Mouse (Mus musculus): ENCODE results near the gene Nip7. TPM values are rescaled to one million over a fixed set of nuclear protein-coding genes. Genes with fewer than 3 reads are reported as not detected.
"Not testable (repeated sequence)": the region's sequence is repeated elsewhere in the genome, so short reads cannot be mapped to it uniquely, and the experiment has no call there.

Nip7 gene
- total RNA-seq, 2 experiments from 2014 or later: 18.3 to 24.7 TPM

DNA sequence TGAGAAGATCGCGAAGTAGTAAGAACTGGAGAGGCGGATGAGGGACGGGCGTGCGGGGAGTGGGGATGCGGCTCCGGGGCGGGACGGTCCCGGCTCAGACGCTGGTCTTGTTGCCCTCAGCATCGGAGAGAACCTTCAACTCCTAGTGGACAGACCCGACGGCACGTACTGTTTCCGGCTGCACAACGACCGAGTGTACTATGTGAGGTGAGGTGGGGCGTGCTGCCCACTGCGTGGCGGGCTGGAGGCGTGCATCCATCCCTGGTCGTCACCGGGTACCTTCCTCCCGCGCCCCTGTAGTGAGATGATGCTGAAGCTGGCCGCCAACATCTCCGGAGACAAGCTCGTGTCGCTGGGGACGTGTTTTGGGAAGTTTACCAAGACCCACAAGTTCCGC lies 294 bp downstream of the Nip7 start:
- DNase-seq: peak; percentile 20
- intact Hi-C loops (cut with DNase I; ENCODE audit: low total_unique reads): no loop called here

DNA sequence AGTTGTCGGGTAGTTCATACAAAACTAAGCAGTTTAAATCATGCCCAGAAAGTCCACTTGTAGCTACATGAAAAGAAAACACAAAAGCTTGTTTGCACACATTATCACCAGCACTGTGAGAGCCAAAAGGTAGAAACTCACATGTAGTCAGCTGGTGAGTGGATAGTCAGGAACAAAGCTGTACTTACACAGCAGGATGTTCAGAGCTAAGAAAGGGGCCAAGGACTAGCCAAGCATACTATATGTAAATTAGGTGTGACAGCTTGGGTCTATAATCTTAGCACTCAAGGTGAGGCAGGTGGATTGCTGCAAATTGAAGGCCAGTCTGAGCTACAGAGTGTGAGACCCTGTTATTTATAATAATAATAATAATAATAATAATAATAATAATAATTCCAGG lies 5.9 kb downstream of the Nip7 start:
- intact Hi-C loops (cut with DNase I; ENCODE audit: low total_unique reads): no loop called here
- DNase-seq: no peak

DNA sequence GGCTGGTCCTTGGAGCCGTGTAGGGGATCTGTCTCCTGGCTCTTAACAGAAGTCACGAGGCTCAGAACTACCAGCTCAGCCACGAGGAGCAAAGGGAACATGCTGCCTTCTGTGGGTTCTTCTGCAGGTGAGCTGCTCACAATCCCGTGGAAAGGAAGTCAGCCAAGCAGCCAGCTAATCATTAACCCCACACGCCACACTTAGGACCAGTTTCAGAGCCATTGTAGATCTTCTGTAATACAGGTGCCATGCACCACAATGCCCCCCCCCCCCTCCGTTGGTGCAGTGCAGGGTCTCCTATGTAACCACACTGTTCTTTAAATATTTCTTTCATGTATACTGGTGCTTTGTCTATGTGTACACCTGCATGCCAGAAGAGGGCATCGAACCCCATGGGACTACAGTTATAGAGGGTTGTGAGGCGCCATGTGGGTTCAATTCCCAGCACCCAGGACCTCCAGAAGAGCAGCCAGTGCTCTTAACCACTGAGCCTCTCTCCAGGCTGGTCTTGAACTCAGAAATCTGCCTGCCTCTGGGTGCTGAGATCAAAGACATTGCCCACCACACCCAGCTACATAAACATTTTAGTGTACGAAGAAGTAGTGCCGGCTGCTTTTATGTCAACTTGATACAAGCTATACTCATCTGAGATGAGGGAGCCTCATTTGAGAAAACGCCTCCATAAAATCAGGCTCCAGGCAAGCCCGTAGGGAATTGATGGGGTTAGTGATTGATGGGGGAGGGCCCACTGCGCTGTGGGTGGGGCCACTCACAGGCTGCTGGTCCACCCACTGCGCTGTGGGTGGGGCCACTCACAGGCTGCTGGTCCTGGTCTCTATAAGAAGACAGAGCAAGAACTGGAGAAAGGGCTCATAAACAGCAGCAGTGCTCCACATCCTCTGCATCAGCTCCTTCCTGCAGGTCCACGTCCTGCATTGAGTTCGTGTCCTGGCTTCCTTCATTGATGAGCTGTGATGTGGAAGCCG lies 9.1 kb downstream of the Nip7 start, which contains the start of gene Tmed6:
TSS of gene Tmed6 (minus strand) at position 134 of the 986 bp plus-strand sequence.
- DNase-seq: no peak

DNA sequence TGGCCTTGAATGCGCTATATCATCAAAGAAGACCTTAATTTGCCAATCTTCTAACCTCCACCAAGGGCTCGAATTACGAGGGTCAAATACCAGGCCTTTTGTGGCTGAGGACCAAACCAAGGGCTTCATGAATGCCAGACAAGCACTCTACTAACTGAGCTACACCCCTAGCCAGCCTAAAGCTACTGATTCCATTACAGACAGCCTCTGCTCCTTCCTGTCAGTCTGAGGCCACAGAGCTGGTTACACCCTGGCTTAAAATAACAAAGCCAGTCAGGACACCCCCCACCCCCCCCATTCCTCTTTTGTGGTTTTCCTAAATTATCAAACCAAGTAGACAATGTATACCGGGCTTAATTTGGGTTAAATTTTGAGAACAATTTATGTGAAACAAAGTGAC lies 17.0 kb downstream of the Nip7 start:
- DNase-seq: no peak
- intact Hi-C loops (cut with DNase I; ENCODE audit: low total_unique reads): no loop called here

More for the DNA sequence above, 9.1 kb downstream of the Nip7 start, which contains the start of gene Tmed6:
- intact Hi-C loops (cut with DNase I; ENCODE audit: low total_unique reads): no loop called here

DNA sequence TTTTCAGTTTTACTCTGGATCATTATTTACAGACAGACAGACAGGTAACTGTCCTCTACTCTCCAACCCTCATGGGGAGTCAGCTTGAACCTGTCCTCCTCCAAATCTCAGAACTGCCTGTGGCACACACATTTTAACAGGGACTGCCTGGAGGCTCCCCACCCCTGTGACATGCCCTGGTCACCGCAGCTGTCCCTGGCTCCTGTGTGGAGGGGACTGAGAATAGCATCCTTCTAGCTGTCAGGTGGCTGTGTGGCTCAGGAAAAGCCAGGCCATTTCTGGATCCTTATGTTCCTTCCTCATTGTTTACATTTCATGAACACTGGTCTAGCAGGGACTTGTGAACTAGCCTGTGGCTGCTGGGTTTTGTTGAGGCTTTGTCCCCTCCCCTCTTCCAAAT lies 17.5 kb downstream of the Nip7 start:
- intact Hi-C loops (cut with DNase I; ENCODE audit: low total_unique reads): no loop called here
- no peak for DNase-seq

DNA sequence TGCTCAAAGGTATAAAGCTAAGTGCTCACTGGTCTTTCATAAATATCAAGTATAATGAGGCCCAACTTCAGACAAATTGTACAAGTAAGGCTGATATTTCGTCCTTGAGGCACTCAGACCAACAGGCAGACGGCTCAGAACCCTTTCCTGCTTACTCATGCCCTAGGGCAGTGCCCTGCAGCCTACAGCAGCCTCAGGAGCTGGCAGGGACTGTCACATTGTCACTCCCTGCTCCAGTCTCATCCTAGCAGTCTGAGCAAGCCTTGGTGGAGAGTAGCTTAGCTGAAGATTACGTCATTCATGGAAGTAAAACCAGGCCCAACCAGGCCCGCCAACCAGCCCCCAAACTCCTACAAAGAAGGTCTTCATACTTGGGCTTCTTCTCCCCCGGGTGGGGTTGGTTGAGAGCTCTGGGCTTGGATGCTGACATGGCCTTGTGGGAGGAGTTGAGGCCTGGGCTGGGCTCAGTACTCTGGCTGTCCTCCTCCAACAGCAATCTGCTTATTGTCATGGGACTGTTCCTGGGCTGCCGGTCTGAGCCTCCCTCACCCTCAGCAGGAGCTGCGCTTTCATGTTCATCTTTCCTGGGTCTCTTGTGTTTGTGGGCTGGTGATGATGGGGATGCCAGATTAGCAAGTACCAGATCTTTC lies 19.7 kb downstream of the Nip7 start:
- intact Hi-C loops (cut with DNase I; ENCODE audit: low total_unique reads): no loop called here
- no peak for DNase-seq

DNA sequence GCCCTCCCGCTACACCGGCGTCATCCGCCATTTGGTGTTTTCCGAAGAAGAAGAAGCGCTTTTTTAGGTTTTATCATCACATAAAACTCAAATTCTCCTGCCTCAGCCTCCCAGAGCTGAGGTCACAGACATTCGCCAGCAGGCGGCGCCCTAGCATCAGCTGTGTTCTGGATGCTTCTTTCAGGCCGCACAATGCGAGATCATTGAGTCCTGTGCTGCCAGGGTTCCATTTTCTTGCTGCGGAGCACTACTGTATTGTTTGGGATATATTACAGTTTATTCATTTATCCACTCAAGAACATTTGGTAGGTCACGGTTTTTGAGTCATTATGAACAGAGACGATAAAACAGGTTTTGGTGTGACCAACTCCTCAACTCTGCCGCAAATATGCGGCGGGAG lies 28.7 kb downstream of the Nip7 start:
- no peak for DNase-seq
- intact Hi-C loops (cut with DNase I; ENCODE audit: low total_unique reads): no loop called here

DNA sequence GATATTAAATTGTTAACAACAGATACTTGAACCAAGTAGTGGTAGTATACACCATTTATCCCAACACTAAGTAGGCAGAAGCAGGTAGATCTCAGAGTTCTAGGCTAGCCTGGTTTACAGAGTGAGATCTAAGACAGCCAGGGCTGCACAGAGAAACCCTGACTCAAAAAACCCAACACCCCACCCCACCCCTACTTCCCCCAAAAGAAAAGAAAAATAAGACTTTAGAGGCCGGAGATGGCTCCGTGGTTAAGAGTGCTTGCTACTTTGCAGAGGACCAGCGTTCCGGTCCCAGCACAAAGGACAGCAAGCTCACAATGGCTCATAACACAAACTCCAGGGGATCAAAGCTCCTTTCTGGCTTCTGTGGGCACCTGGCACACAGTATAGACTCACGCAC lies 29.3 kb downstream of the Nip7 start:
- intact Hi-C loops (cut with DNase I; ENCODE audit: low total_unique reads): no loop called here
- no peak for DNase-seq

DNA sequence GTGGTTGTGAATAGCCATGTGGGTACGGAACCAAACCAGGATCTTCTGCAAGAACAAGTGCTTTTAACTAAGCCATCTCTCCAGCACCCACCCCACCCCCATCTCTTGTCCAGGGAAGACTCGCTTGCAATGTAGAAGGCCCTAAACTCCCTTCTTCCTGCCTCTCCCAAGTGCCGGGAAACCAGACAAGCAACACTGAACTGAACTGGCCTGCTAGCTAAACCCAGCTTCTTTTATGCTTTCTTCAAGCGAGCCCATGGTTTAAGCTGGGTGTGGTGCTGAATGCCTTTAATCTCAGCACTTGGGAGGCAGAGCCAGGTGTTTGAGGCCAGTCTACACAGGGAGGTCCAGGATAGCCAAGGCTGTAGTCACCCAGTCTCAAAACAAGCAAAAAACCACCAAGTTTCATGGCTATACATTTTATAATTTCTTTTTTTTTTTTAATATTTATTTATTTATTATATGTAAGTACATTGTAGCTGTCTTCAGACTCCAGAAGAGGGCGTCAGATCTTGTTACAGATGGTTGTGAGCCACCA lies 31.9 kb downstream of the Nip7 start:
- DNase-seq: no peak
- intact Hi-C loops (cut with DNase I; ENCODE audit: low total_unique reads): no loop called here

DNA sequence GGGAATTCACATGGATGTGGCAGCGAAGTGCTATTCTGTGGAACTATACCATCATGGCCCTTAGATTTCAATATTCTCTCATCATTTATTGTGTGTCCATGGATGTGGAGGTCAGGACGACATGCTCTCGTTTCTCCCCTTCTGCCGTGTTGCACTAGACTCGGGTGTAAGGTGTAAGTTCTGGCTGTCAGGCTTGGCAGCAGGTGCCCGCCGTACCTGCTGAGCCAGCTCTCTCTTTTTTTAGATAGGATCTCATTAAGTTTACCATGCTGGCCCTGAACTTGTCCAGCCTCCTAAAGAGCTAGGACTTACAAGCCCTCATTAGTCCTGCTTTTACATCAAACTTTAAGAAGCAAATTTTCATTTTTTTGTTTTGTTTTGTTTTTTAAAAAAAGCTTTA lies 33.9 kb downstream of the Nip7 start:
- no peak for DNase-seq
- intact Hi-C loops (cut with DNase I; ENCODE audit: low total_unique reads): no loop called here

DNA sequence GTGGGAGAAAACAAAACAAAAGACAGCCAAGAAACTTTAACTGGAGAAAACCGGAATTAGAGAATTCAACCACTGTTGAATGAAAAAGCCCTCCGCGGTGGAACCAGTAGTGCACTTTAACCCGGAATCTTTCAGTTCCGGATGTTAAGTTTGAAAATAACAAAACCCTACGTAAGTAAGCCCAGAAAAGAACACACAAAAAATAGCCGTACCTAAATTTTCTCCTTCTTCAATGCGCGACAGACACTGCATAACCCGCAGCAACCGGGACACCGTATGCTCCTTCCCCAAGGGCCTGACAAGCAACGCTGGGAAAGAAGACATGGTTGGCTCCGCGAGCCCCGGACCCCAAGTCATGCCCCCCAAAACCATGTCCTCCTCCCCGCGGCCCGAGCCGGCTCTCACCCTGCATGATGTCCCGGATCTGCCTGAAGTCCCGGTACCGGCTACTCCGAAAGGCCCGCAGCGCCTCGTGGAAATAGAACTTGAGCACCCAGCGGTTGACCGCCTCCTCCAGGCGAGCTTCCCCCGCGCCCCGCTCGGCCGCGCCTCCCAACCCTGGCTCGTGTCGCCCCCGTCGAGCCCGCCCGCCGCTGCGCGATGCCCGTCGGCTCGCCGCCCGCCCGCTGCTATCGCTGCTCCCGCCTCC lies 39.2 kb downstream of the Nip7 start:
- no peak for DNase-seq

DNA sequence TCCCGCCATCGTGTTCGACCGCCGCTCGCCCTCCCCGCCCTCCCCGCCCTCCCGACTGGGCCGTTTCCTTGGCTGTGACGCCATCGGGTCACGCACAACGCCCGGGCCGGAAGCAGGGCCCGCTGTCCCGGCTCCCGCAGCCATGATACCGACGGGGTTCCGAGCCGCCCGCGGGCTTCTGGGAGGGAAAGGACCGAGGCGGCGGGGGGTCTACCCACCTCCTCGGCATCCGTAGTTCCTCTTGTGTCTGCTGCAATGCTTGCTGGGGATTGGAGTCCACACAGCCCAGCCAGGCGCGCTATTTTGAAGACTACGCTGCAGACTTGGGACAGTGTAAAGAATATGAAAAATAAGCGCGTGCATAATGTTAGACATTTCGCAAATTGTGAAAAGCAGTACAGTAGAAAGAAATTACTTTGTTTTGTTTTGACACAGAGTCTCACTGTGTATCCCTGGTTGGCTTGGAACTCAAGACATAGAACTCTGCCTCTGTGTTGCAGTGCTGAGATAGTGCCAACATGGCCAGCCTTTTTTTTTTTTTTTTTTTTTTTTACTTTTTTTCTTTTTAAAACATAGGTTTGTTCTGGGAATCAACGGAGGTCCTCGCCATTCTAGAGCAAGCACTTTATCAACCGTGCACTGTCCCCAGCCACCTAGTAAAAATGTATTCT lies 39.8 kb downstream of the Nip7 start, which contains the start of gene Terf2:
TSS of gene Terf2 (minus strand) at position 182 of the 671 bp plus-strand sequence.
- intact Hi-C loops (cut with DNase I; ENCODE audit: low total_unique reads): no loop called here
- DNase-seq: peak; percentile 95

More for the DNA sequence above, 39.2 kb downstream of the Nip7 start:
- intact Hi-C loops (cut with DNase I; ENCODE audit: low total_unique reads): no loop called here

DNA sequence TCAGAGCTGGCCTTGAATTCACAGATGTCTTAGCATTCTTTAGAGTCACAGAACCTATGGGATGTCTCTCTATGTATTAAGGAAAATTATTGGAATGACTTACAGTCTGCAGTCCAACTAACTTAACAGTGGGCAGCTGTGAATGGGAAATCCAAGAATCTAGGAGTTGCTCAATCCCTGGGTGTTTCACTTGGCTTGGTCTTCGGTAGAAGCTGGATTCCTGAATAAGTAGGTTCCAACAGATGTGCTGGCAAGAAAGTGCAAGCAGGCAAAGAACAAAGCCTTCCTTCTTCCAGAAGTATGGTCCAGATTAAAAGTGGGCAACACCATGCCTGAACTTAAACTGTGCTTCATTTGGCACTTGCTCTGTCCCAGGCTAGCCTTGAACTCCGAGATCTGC lies 44.0 kb downstream of the Nip7 start:
- intact Hi-C loops (cut with DNase I; ENCODE audit: low total_unique reads): loop anchor here (10.0 kb wide), 1 partner anchor 334 kb away; the partner anchor contains the start of gene Wwp2
- DNase-seq: no peak

DNA sequence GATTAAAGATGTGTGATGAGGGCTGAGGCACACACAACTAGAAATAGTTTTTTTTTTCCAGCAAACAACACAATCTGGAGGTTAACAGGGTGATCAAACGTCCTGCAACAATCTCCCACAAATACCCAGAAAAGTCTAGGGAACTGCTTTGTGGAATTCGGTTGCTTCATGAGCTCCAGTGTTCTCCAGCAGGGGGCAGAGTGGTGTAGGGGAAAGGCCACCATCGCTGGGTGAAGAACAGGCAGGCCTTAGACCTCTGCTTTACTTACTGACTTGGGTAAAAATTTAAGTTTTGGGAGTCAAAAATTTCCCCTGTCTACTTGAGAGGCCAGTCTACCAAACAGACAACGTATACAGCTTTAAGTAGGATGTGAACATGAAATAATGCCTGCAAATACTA lies 47.9 kb downstream of the Nip7 start:
- DNase-seq: peak; percentile 72
- intact Hi-C loops (cut with DNase I; ENCODE audit: low total_unique reads): loop anchor here (10.0 kb wide), 1 partner anchor 330 kb away; the partner anchor contains the start of gene Wwp2

DNA sequence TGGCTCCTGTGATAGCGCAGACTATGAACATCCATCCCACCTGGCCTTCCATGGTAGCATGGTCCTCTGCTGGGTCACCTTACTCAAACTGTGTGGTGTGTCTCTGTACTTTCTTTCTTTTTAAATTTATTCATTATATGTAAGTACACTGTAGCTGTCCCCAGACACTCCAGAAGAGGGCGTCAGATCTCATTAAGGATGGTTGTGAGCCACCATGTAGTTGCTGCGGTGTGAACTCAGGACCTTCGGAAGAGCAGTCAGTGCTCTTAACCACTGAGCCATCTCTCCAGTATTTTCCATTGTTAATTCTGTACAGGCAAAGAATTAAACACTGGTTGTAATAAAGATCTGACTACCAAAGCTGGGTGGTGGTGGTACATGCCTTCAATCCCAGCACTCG lies 51.4 kb downstream of the Nip7 start:
- intact Hi-C loops (cut with DNase I; ENCODE audit: low total_unique reads): loop anchor here (5.0 to 10.0 kb wide), 2 partner anchors 214 to 327 kb away; partner anchors contain the start of gene Wwp2
- not testable (repeated sequence) for DNase-seq

DNA sequence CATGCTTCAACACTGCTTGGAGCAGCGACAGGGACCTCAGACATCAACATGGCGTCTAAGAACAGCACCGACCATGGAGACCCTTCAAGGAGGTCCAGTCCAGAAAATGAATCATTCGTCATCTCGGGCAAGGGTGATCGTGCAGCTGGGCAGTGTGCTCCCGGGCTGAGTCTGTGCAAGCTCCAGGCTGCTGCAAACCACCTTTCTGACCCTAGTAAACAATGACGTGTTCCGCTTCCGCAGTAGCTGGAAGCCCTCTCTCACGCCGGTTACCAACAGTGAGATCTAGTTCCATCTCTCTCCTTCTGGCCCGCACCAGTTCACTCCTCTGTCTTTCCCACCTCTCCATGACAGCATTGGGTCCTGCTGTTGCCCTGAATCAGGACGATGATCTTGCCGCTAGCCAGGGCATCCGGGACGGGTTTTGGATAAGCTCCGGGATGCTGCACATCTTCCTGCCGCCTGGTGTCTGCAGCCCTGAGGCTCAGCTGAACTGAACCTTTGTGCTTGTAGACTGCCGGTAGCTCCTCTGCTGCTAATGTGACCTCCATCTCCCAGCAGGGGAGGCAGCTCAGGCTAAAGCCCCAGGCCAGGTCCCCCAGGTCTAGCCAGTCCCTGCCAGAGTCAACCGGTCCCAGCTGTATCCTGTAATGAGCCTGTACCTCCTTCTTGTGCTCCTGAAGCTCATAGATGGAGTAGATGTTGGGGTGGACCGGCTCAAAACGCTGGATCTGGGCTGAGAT lies 52.5 kb downstream of the Nip7 start:
- no peak for DNase-seq
- intact Hi-C loops (cut with DNase I; ENCODE audit: low total_unique reads): loop anchor here (5.0 to 10.0 kb wide), 2 partner anchors 213 to 326 kb away; partner anchors contain the start of gene Wwp2

DNA sequence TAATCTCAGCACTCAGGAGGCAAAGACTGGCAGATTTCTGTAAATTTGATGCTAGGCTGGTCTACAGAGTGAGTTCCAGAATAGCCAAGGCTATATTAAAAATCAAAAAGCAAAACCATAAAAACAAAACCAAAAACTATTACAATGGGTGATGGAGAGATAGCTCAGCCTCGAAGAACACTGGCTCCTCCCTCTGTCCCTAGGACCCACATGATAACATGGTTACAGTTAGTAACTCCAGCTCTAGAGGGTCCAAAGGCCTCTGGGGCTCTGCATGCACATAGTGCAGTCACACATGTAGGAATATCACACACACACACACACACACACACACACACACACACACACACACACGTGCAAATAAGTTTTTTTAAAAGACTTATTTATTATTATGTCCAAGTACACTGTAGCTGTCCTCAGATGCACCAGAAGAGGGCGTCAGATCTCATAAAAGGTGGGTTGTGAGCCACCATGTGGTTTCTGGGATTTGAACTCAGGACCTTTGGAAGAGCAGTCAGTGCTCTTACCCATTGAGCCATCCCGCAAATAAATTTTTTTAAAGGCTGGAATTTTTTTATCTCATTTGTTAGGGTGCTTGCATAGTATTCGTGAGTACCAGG lies 53.2 kb downstream of the Nip7 start:
- intact Hi-C loops (cut with DNase I; ENCODE audit: low total_unique reads): loop anchor here (5.0 to 10.0 kb wide), 2 partner anchors 212 to 325 kb away; partner anchors contain the start of gene Wwp2

More for the DNA sequence above, 53.2 kb downstream of the Nip7 start:
- DNase-seq: no peak

Measured in gastrocnemius, postnatal 14 days (tissue).